In genomic region chr9:47869661-47870060, GRCm38 (mm10) we compare ENCODE assay signal across 29 mouse cellular contexts.
DNase-seq lines count a peak whose midpoint lies in the region; ATAC-seq and TF ChIP-seq lines count a peak whose summit lies in the region.
"Had no signal": no experiment of that assay in that cellular context is flagged by ENCODE, and none has a peak within 500 bp of the region (broad histone marks: within the 10 kb centered on the region; RNA-seq: fewer than 3 reads in every experiment).

No protein-coding gene starts in this region.

- no peaks in the 10 kb centered on the region for H3K27me3 ChIP-seq in thymus, adult 2 months (ENCODE audit: control insufficient read depth, insufficient read depth, low read length)
- no peaks in the 10 kb centered on the region for H3K27me3 ChIP-seq in forebrain, embryonic 15.5 days
- H3K27me3 ChIP-seq: CH12.LX, Patski had no signal

- TF ChIP-seq CTCF in thymus, adult 2 months (IDR thresholded peaks at IDR 0.05; ENCODE audit: borderline replicate concordance, control insufficient read depth, extremely low read depth, insufficient read depth, low read length, poor library complexity), result no peak

- no peak overlapping the region for H3K27ac ChIP-seq in thymus, adult 2 months (ENCODE audit: control insufficient read depth, insufficient read depth, low read length)
- no peak overlapping the region for H3K27ac ChIP-seq in forebrain, embryonic 15.5 days (replicated peaks)
- H3K27ac ChIP-seq: embryonic facial prominence, embryonic 13.5 days; embryonic facial prominence, embryonic 15.5 days; forebrain, embryonic 10.5 days; forebrain, embryonic 12.5 days had no signal

- 73% methylated on average over 5 of the region's 5 CpGs for WGBS in thymus, adult 2 months
- WGBS in forebrain, embryonic 15.5 days, result 88% methylated on average over 5 of the region's 5 CpGs

- H3K36me3 ChIP-seq in thymus, adult 2 months (ENCODE audit: control insufficient read depth, insufficient read depth, low read length), result no peaks in the 10 kb centered on the region
- H3K36me3 ChIP-seq in forebrain, embryonic 15.5 days, result no peaks in the 10 kb centered on the region
- H3K36me3 ChIP-seq: embryonic facial prominence, embryonic 13.5 days; embryonic facial prominence, embryonic 15.5 days; forebrain, embryonic 10.5 days; forebrain, embryonic 12.5 days; G1E had no signal

- TF ChIP-seq POLR2A in thymus, adult 2 months (IDR thresholded peaks at IDR 0.05; ENCODE audit: control insufficient read depth, extremely low read depth, insufficient read depth, low read length, poor library complexity), result no peak

- peak; percentile 40 for DNase-seq in thymus, adult 2 months
- peak; percentile 42 to 43 for DNase-seq in thymus, postnatal 10 days (ENCODE audit: low spot score in 2 of 2)
- DNase-seq in thymus, postnatal 25 days, result peak; percentile 45
- DNase-seq in thymus, postnatal 4 days, result peak; percentile 50
- no peak for DNase-seq in urinary bladder, postnatal 14 days (ENCODE audit: low spot score)
- DNase-seq in adrenal gland, adult 18-20 months (ENCODE audit: low spot score in 2 of 2), result no peak
- DNase-seq: adrenal gland, adult 2 months; adrenal gland, postnatal 10 days; adrenal gland, postnatal 25 days; B cell, adult 2 months; cerebellum, adult 11 months; cerebellum, adult 18-20 months; cerebellum, adult 8-10 months; cerebellum, adult 9-11 months; cerebellum, postnatal 14 days; cerebellum, postnatal 36 days; embryo, embryonic 11 days had no signal

- H3K9ac ChIP-seq in forebrain, embryonic 15.5 days (replicated peaks), result no peak overlapping the region
- H3K9ac ChIP-seq: embryonic facial prominence, embryonic 13.5 days; embryonic facial prominence, embryonic 15.5 days; forebrain, embryonic 12.5 days had no signal

- ATAC-seq in forebrain, embryonic 15.5 days (replicated peaks), result no peak
- ATAC-seq: activated CD4-positive, CD25-positive, alpha-beta regulatory T cell, adult 4 months; CD4-positive, CD25-positive, alpha-beta regulatory T cell, adult 4 months; forebrain, embryonic 14.5 days; Patski had no signal

- no peaks in the 10 kb centered on the region for H3K4me1 ChIP-seq in thymus, adult 2 months (replicated peaks; ENCODE audit: control insufficient read depth, insufficient read depth, low read length)
- no peaks in the 10 kb centered on the region for H3K4me1 ChIP-seq in forebrain, embryonic 15.5 days

- no peaks in the 10 kb centered on the region for H3K9me3 ChIP-seq in forebrain, embryonic 15.5 days
- H3K9me3 ChIP-seq: embryonic facial prominence, embryonic 13.5 days; embryonic facial prominence, embryonic 15.5 days; forebrain, embryonic 10.5 days; forebrain, embryonic 12.5 days had no signal

- no peak overlapping the region for H3K4me3 ChIP-seq in thymus, adult 2 months (ENCODE audit: control insufficient read depth, insufficient read depth, low read length)
- no peak overlapping the region for H3K4me3 ChIP-seq in forebrain, embryonic 15.5 days
- H3K4me3 ChIP-seq: embryonic facial prominence, embryonic 13.5 days; embryonic facial prominence, embryonic 15.5 days; erythroblast, embryonic 14.5 days; forebrain, embryonic 10.5 days; forebrain, embryonic 12.5 days had no signal

- no peak overlapping the region for H3K4me2 ChIP-seq in forebrain, embryonic 15.5 days (replicated peaks)
- H3K4me2 ChIP-seq: embryonic facial prominence, embryonic 13.5 days; embryonic facial prominence, embryonic 15.5 days; forebrain, embryonic 12.5 days had no signal

Comparison
In these comparisons a context has a peak if more than half of its experiments do, and no peak if none do; other contexts are left out.
1. DNase-seq: peak in thymus, adult 2 months (single experiment), thymus, postnatal 10 days (2 of 2), thymus, postnatal 25 days (single experiment) and thymus, postnatal 4 days (single experiment); none in urinary bladder, postnatal 14 days (single experiment) and adrenal gland, adult 18-20 months (0 of 2).